Mouse (Mus musculus) large intestine, adult 2 months (tissue): ENCODE results near the gene St6galnac6. TPM values are rescaled to one million over a fixed set of nuclear protein-coding genes. Genes with fewer than 3 reads are reported as not detected.

Experiments
- DNase-seq: peaks from one replicate; pipeline ENCODE4 v3.0.0-alpha.2; 2012; ENCODE audit warnings: low read depth, low spot score
- WGBS: fragments of 180-500 bp; shearing (Covaris S2); methylation state at CpG from one replicate; pipeline ENCODE4 v1.1.7; 2018; 5-methylcytosine and 5-hydroxymethylcytosine counted together
- polyA plus RNA-seq: library from polyadenylated mRNA; depleted of rRNA; stranded (reverse); fragments of >200 nt; gene quantifications from 2 replicates; pipeline ENCODE4 v1.2.3, GENCODE M21; 2012; rRNA removed

St6galnac6 gene
- polyA plus RNA-seq, 1 experiment = 16.3 TPM

DNA sequence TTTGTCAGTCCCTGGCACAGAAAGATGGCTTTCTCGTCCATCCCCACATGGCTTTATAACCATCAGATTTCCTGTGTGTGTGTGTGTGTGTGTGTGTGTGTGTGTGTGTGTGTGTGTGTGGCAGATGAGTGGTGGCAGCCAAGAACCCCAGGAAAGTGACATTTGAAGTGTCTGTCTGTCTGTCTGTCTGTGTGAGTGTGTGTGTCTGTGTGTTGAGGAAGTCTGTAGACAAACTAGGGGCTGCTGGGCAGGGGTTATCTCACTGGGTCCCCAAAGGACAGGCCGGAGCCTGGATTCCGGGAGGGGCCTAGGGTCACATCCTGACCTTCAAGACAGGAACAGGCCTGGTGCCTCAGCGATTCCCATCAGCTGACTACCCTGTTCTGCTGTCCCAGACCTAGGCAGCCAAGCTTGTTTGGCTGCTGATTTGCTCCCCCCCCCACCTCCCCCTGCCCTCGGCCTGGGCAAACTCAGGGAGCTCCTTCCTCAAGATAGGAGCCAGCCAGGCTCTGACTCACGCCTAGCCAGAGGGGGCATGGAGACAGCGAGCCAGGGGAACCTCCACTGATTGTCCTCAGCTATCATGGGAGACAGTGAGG, 62.1 kb downstream of the St6galnac6 start:
- no peak for DNase-seq
- 51% methylated on average over 7 of the region's 7 CpGs for WGBS

DNA sequence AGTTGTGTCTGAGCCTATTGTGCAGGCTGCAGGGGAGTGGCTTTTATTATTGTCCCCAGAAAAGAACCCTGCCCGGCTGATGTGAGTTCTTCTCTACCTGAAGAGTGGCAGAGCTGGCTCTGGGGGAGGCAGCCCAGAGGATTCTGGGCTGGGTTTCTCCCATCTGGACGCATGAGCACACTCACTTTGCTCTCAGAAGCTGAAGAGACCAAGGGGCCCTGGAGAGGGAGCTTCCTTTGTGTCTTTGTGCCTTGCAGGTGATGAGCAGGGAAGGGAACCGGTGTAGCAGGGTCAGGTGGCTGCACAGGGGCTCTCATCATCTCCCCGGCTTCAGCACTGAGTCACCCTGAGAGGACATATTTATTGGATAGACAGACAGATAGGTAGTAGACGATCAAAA, 62.8 kb downstream of the St6galnac6 start:
- WGBS = 43% methylated on average over 5 of the region's 5 CpGs
- no peak for DNase-seq

DNA sequence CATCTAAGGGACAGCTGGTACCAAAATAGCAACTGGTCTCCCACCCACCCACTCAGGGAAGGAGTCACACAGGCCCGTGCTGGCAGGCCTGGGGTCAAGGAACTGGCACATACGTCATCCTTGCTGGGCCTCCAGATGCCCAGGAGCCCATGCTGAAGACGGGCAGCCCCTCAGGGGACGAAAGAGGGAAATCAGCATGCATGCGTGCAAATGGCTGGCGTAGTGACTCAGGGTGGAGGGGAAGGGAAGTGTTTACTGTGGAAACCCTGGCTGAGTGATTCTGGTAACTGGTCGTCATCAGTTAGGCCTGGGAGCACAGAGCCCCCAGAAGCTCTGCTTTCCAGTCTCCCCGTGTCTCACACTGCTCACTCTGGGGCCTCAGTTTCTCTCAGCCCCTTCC, 65.8 kb downstream of the St6galnac6 start:
- no peak for DNase-seq
- WGBS = 86% methylated on average over 8 of the region's 8 CpGs

DNA sequence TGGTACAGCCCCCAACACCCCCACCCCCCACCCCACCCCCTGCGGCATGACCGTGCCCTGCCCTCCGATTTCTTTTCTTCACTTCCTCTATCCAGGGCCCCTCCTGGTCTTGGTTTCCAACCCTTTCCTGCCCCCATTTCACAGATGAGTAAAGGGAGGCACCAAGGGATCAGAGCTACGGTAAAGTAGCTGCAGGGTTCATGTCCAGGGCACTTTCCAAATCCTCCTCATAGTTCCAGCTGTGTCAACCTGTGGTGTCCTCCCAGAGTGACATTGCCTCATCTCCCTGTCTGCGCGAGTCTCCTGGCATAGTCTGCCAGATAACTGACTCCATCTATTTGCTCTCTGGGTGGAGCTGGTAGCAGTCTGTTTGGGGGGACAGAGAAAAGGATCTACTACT, 66.3 kb downstream of the St6galnac6 start:
- 52% methylated on average over 6 of the region's 6 CpGs for WGBS

DNA sequence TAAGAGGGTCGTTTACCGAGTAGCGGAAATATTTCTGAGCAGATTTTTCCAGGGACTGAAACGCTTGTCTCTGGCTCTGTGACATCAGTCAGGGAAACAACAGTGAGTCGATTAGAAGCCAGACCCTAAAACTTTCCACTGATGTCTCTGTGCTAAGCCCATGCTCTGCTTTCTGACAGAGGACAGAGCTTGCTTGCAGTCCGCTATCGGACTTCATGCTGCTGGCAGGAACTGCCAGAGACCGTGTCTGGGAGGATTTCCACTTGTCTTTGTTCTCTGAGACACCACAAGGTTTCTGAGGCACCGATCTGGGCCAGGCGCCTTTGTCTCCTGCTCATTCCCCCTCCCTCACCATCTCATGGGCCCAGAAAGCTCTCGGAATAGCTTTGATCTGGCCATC, 68.3 kb downstream of the St6galnac6 start:
- DNase-seq = no peak
- 56% methylated on average over 11 of the region's 11 CpGs for WGBS

More for the DNA sequence above, 66.3 kb downstream of the St6galnac6 start:
- DNase-seq = no peak

DNA sequence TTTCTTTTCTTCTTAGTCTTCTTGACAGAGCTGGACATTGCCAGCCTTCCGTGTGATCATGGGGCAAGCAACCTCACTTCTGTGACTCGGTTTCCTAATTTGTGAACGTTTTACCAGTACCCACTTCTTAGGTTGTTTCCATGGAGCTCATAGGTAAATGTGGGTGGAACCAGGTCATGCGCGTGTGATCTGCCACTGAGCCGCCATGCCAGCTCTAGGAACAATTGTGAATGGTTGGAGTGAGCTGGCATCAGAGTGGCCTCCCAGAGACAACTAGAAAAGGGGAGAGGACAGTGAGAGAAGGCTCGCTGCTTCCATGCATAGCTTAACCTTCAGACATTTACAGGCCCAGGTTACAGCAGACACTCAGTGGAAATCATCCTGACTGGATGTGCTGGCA, 68.7 kb downstream of the St6galnac6 start:
- DNase-seq = no peak
- 84% methylated on average over 7 of the region's 7 CpGs for WGBS

DNA sequence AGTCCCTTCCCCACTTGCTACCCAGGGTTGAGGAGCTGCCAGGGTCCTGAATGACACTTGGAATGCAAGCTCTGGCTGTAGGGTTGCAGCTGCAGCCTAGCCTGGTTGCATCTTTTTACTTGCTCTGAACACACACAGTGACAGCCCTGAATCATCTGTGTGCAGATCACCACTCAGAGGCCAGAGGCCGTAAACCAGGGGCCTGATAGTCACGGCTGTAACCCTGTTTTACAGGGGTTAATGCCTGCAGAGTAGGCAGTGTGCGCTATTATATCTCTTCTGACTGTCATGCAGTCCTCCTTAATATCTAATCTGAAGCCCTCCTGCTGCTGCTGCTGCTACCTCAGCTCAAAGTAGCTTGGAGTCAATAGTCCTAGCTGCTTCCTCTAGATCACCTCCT, 70.4 kb downstream of the St6galnac6 start:
- no peak for DNase-seq
- 66% methylated on average over 3 of the region's 3 CpGs for WGBS

Other genes with a start within 250 kb of the St6galnac6 start
- gene Ciz1, start 247.4 kb upstream of the St6galnac6 start, polyA plus RNA-seq = 102 and 176 TPM in 2 replicates
- 100 and 165 TPM in 2 replicates for gene Dnm1, start 246.4 kb upstream of the St6galnac6 start, polyA plus RNA-seq
- 103 and 107 TPM in 2 replicates for gene 1110008P14Rik, start 217.8 kb upstream of the St6galnac6 start, polyA plus RNA-seq
- 12.8 and 18.0 TPM in 2 replicates for gene Lcn2, start 211.5 kb upstream of the St6galnac6 start, polyA plus RNA-seq
- 50.3 and 63.9 TPM in 2 replicates for gene Ptges2, start 203.8 kb upstream of the St6galnac6 start, polyA plus RNA-seq
- 3.8 and 4.3 TPM in 2 replicates for gene Naif1, start 149.3 kb upstream of the St6galnac6 start, polyA plus RNA-seq
- gene Slc25a25, start 148.3 kb upstream of the St6galnac6 start, polyA plus RNA-seq = 22.8 and 25.4 TPM in 2 replicates
- gene Fam102a, start 64.4 kb upstream of the St6galnac6 start, polyA plus RNA-seq = 37.4 and 44.5 TPM in 2 replicates
- gene Dpm2, start 28.9 kb upstream of the St6galnac6 start, polyA plus RNA-seq = 149 and 160 TPM in 2 replicates
- 0.11 and 0.48 TPM in 2 replicates for gene Pip5kl1, start 24.9 kb upstream of the St6galnac6 start, polyA plus RNA-seq
- gene 9430097D07Rik, start 24.0 kb upstream of the St6galnac6 start, polyA plus RNA-seq = 0.05 TPM in 1 of 2 replicates, not detected in the other
- gene St6galnac4, start 12.6 kb upstream of the St6galnac6 start, polyA plus RNA-seq = 7.7 and 8.4 TPM in 2 replicates
- gene Ak1, start 22.0 kb downstream of the St6galnac6 start, polyA plus RNA-seq = 5.9 and 9.1 TPM in 2 replicates
- gene Eng, start 46.9 kb downstream of the St6galnac6 start, polyA plus RNA-seq = 34.5 and 40.7 TPM in 2 replicates
- gene Fpgs, start 104.4 kb downstream of the St6galnac6 start, polyA plus RNA-seq = 31.5 TPM in 2 replicates
- gene Cdk9, start 113.4 kb downstream of the St6galnac6 start, polyA plus RNA-seq = 93.8 and 96.5 TPM in 2 replicates
- 8.4 and 14.2 TPM in 2 replicates for gene Sh2d3c, start 121.3 kb downstream of the St6galnac6 start, polyA plus RNA-seq
- gene 6330409D20Rik, start 141.3 kb downstream of the St6galnac6 start, polyA plus RNA-seq = 0.14 TPM in 1 of 2 replicates, not detected in the other
- gene Tor2a, start 157.5 kb downstream of the St6galnac6 start, polyA plus RNA-seq = 93.7 and 110 TPM in 2 replicates
- 0.58 and 1.4 TPM in 2 replicates for gene Ttc16, start 175.9 kb downstream of the St6galnac6 start, polyA plus RNA-seq
- 17.4 and 30.9 TPM in 2 replicates for gene Ptrh1, start 176.1 kb downstream of the St6galnac6 start, polyA plus RNA-seq
- not detected in 2 replicates for gene Cfap157, start 184.7 kb downstream of the St6galnac6 start, polyA plus RNA-seq
- gene Stxbp1, start 247.5 kb downstream of the St6galnac6 start, polyA plus RNA-seq = 9.4 and 9.7 TPM in 2 replicates